Mouse (Mus musculus) spleen, adult 2 months (tissue): ENCODE measurements around the gene Amn. TPM values are rescaled to one million over a fixed set of nuclear protein-coding genes. Genes with fewer than 3 reads are reported as not detected.

Experiments
- DNase-seq, 2 experiments: peaks; one replicate each; pipeline versions ENCODE4 v3.0.0 to v3.0.0-alpha.2; 2012 to 2021; ENCODE audit warnings: low spot score in 2 of 2, low read depth in 1 of 2
- H3K27ac ChIP-seq: fragments of 200-500 bp; 2 replicates; pipeline ENCODE4 v1.5.1; 2012; ENCODE audit warnings: low read length, inconsistent platforms; ENCODE audit not compliant: insufficient read depth
- H3K27me3 ChIP-seq: fragments of 200-500 bp; 2 replicates; pipeline ENCODE4 v1.6.1; 2012; ENCODE audit warnings: mild to moderate bottlenecking, moderate library complexity, low read length, inconsistent platforms; ENCODE audit not compliant: control insufficient read depth, insufficient read depth
- H3K36me3 ChIP-seq: fragments of 200-500 bp; 2 replicates; pipeline ENCODE4 v1.6.1; 2012; ENCODE audit warnings: mild to moderate bottlenecking, low read length, inconsistent platforms; ENCODE audit not compliant: control insufficient read depth, insufficient read depth
- H3K4me1 ChIP-seq: fragments of 200-500 bp; 2 replicates; pipeline ENCODE4 v1.6.1; 2011; ENCODE audit warnings: inconsistent platforms; ENCODE audit not compliant: control insufficient read depth, insufficient read depth, insufficient read length
- H3K4me3 ChIP-seq: fragments of 200-500 bp; 2 replicates; pipeline ENCODE4 v1.5.1; 2011; ENCODE audit warnings: mild to moderate bottlenecking, inconsistent platforms; ENCODE audit not compliant: insufficient read depth, insufficient read length; ENCODE audit errors: extremely low read depth
- CTCF ChIP-seq: fragments of 200-500 bp; IDR thresholded peaks from 2 replicates; pipeline ENCODE4 v1.5.1; 2011; ENCODE audit warnings: mild to moderate bottlenecking, inconsistent platforms; ENCODE audit not compliant: insufficient read depth, insufficient read length, insufficient replicate concordance; ENCODE audit errors: extremely low read depth
- POLR2A ChIP-seq: fragments of 200-500 bp; IDR thresholded peaks from 2 replicates; pipeline ENCODE4 v1.6.1; 2011; ENCODE audit warnings: low read depth, low read length, inconsistent platforms
- WGBS: fragments of 180-500 bp; shearing (Covaris S2); methylation state at CpG from one replicate; pipeline ENCODE4 v1.1.7; 2018; 5-methylcytosine and 5-hydroxymethylcytosine counted together
- polyA plus RNA-seq: library from polyadenylated mRNA; depleted of rRNA; stranded (reverse); fragments of >200 nt; gene quantifications from 2 replicates; pipeline ENCODE4 v1.2.3, GENCODE M21; 2012

Amn gene
- polyA plus RNA-seq, 1 experiment = 1.2 TPM

DNA sequence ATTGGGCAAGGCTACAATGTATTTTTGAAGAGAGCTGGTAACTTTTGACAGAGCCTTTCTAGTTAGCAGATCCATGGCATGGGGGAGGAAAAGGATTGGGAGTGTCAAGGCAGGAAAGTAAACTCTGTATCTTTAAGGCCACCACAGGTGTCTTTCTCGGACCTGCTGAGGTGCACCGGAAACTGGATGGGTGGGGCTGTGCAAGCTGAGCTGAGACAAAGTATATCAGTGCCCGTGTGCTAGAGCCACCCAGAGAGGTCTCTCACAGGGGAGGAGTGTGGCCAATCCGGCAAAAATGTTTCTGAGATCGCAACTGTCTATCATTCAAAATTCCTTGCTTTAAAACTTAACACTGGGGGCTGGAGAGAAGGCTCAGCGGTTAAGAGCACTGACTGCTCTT, 35.3 kb upstream of the Amn start:
- Histone ChIP-seq H3K4me3 (no peak overlapping the region), H3K4me1 (no peaks in the 10 kb centered on the region), H3K27ac (no peak overlapping the region), H3K36me3 (peaks cover 31% of the 10 kb centered on the region), H3K27me3 (no peaks in the 10 kb centered on the region)
- 93% methylated on average over 6 of the region's 6 CpGs for WGBS
- DNase-seq = no peak
- no peak for TF ChIP-seq POLR2A
- no peak for TF ChIP-seq CTCF

DNA sequence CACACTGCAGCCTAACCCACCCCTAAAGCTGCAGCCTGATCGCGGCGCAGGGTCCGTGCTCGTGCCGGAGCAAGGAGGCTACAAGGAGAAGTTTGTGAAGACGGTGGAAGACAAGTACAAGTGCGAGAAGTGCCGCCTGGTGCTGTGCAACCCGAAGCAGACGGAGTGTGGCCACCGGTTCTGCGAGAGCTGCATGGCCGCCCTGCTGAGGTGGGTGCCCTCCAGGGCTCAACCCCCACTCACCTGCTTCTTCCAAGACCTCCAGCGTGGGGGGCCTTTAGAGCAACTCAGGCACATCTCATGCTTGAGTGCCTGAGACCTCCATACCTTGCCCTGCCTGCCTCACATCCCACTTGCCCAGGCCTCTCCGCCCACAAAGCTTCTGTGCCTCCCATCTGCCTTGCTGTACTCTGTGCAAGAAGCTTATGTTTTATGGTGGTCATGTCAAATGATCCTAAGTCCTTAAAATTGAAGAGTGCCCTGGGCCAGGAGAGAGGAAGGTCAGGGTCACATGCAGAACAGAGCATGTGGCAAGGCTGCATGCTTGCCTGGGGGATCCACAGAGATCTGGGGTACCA, 33.2 kb upstream of the Amn start:
- Histone ChIP-seq H3K4me1 (no peaks in the 10 kb centered on the region), H3K36me3 (peaks cover 31% of the 10 kb centered on the region), H3K27me3 (no peaks in the 10 kb centered on the region), H3K27ac (no peak overlapping the region), H3K4me3 (no peak overlapping the region)
- WGBS = 93% methylated on average over 16 of the region's 16 CpGs
- no peak for DNase-seq
- TF ChIP-seq CTCF (no peak), POLR2A (no peak)

DNA sequence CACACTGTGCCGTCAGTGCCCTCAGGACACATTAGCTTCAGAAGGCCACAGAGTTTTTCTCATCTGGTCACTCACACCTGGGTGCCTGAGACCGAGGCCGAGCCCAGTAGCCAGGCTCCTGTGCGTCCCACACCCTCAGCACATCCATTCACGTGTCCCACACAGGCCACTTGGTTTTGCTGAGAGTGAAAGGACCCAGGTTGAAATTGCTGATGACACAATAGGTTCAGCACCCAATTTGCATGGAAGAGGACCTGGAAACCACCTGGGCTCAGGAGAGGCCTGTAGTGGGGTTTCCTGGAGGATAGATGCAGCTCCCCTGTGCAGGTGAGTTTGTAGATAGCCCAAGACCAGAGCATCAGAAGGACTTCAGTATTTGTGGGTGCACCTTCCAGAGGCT, 32.5 kb upstream of the Amn start:
- Histone ChIP-seq H3K27me3 (no peaks in the 10 kb centered on the region), H3K4me1 (no peaks in the 10 kb centered on the region), H3K4me3 (no peak overlapping the region), H3K27ac (no peak overlapping the region), H3K36me3 (peaks cover 36% of the 10 kb centered on the region)
- TF ChIP-seq POLR2A = no peak
- no peak for TF ChIP-seq CTCF
- WGBS = 94% methylated on average over 5 of the region's 5 CpGs
- no peak for DNase-seq

- 74% methylated on average over 4 of the region's 4 CpGs for WGBS
- Histone ChIP-seq H3K27ac (no peak overlapping the region), H3K27me3 (no peaks in the 10 kb centered on the region), H3K4me1 (no peaks in the 10 kb centered on the region), H3K36me3 (peaks cover 39% of the 10 kb centered on the region), H3K4me3 (no peak overlapping the region)
- no peak for DNase-seq
- no peak for TF ChIP-seq CTCF
- TF ChIP-seq POLR2A = no peak
Observed at GRCm38 (mm10) chr12:111238778-111239177, 32.1 kb upstream of the Amn start.

GRCm38 (mm10) chr12:111239930-111240329, 31.0 kb upstream of the Amn start:
- H3K4me1 ChIP-seq = no peaks in the 10 kb centered on the region
- H3K36me3 ChIP-seq = peaks cover 47% of the 10 kb centered on the region
- WGBS = 92% methylated on average over 10 of the region's 10 CpGs
- no peak for TF ChIP-seq POLR2A
- no peak for TF ChIP-seq CTCF
- no peak for DNase-seq
- no peak overlapping the region for H3K27ac ChIP-seq
- no peaks in the 10 kb centered on the region for H3K27me3 ChIP-seq
- no peak overlapping the region for H3K4me3 ChIP-seq

- no peaks in the 10 kb centered on the region for H3K27me3 ChIP-seq
- H3K4me3 ChIP-seq = no peak overlapping the region
- no peaks in the 10 kb centered on the region for H3K4me1 ChIP-seq
- TF ChIP-seq CTCF (no peak), POLR2A (no peak)
- DNase-seq = no peak
- WGBS = 90% methylated on average over 6 of the region's 6 CpGs
- H3K36me3 ChIP-seq = peaks cover 53% of the 10 kb centered on the region
- no peak overlapping the region for H3K27ac ChIP-seq
Observed at GRCm38 (mm10) chr12:111241916-111242315, 29.0 kb upstream of the Amn start.

DNA sequence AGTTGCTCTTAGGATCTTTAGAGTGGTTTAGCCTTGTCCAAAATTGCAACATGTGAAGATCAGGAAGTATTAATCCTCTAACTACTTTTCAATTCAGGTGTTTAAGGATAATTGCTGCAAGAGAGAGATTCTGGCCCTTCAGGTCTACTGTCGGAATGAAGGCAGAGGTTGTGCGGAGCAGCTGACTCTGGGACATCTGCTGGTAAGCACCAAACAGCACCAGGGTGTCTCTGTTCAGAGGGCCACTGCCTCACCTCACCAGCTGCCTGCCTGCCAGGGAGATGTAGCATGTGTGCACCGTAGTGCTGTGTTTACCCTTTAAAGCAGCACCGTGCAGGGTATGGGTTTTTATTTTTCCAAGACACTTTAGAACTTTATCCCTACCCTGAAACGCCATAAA, 28.5 kb upstream of the Amn start:
- TF ChIP-seq POLR2A (no peak), CTCF (no peak)
- Histone ChIP-seq H3K4me3 (no peak overlapping the region), H3K27ac (no peak overlapping the region), H3K4me1 (no peaks in the 10 kb centered on the region), H3K27me3 (no peaks in the 10 kb centered on the region), H3K36me3 (peaks cover 57% of the 10 kb centered on the region)
- no peak for DNase-seq
- WGBS = 96% methylated on average over 5 of the region's 5 CpGs
